Mouse (Mus musculus) c-Kit-positive CD71-negative TER-119-negative erythroid progenitor cells, embryonic 14.5 days (primary cell): ENCODE results near the gene Dag1.
"Not testable (repeated sequence)": the region's sequence is repeated elsewhere in the genome, so short reads cannot be mapped to it uniquely, and the experiment has no call there.

Source experiments
- DNase-seq: peaks from one replicate; pipeline ENCODE4 v3.0.0-alpha.2; 2013; ENCODE audit warnings: low read depth

Dag1 gene

DNA sequence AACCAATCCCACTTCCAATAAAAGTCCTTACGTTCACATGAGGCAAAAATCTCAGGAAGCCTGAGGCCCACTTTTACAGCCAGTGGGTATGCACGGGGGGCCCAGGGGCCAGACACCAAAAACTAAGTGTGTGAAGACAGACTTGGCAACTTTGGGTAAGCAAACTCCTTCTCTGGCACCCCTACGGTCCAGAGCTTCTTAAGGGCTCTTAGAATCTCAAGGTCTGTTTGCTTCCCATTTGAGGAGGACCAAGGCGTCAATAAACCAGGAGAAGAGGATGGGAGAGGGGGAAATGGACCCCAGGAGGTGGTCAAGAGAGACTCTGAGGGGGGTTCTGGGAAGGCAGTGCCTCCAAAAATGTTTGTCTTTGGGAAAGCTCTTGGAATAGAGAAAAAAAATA lies 9.7 kb upstream of the Dag1 start:
- DNase-seq = no peak

DNA sequence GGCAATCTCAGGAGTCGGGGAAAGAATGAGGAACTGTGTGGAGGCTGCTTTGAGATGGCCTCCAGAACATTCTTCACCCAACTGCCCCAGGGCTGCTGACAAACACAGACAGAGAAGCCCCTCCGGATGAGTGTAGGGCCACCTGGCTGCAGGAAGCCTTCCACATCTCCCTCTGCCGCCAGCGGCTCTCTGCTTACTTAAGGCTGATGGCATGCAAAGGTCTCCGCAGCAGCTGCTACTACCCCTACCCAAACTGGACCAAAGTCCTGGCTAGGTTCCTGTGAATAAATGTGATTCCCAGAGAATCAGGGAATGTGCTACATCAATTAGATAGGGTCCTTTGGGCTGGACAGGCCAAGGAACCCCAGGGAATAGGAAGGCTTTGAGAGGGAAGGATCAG lies 8.9 kb upstream of the Dag1 start:
- no peak for DNase-seq

DNA sequence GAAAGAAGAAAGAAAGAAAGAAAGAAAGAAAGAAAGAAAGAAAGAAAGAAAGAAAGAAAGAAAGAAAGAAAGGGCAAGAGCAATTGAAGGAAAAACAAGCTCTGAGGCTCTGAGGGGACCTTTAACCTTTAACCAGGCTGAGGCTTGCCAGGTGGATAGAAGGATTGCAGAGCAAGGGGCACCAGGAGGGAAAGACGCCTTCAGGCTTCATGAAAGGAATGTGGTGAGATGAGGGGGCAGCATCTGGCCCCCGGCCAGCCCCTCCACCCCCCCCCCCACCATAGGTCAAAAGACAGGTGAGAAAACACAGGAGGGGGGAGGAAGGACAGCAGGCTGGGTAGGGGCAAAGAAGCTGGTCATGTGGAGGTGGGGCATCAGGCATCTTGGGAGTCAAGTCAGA lies 8.2 kb upstream of the Dag1 start:
- no peak for DNase-seq

DNA sequence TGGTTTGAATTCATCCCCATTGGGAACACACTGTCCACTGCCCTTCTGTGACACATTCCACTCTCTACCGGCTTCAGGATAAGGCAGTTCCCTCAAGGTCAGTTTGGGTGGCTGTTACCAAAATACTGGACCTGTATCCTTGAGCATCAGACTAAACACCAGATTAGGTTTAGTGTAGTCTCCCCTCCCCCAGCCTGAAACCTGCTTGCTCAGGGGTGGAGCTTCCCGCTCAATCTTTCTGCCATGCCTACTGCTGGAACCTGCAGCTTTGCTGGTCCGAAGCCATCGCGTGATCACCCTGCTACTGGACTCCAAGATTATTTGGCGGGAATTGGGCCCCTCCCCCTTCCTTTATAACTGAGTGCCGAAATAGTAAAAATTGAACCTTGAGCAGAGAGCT lies 4.9 kb upstream of the Dag1 start:
- DNase-seq = not testable (repeated sequence)

DNA sequence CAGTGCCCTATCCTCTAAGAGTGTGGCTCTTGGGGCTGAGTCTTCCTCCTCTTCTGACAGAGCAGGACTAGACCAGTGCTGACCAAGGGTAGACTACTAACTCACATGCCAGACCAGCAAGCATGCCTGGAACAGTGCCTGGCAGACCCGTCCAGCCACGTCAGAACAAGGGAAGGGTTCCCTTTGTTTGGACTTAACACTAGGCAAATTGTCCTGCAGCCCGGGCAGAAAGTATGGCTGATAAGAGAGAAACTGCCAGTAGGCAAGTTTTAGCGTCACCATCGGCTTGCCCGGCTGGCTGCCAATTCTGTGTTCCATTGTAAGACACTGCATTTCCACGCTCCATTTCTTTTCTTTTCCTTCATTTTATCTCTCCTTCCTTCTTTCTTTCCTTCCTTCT lies 3.9 kb upstream of the Dag1 start:
- no peak for DNase-seq

DNA sequence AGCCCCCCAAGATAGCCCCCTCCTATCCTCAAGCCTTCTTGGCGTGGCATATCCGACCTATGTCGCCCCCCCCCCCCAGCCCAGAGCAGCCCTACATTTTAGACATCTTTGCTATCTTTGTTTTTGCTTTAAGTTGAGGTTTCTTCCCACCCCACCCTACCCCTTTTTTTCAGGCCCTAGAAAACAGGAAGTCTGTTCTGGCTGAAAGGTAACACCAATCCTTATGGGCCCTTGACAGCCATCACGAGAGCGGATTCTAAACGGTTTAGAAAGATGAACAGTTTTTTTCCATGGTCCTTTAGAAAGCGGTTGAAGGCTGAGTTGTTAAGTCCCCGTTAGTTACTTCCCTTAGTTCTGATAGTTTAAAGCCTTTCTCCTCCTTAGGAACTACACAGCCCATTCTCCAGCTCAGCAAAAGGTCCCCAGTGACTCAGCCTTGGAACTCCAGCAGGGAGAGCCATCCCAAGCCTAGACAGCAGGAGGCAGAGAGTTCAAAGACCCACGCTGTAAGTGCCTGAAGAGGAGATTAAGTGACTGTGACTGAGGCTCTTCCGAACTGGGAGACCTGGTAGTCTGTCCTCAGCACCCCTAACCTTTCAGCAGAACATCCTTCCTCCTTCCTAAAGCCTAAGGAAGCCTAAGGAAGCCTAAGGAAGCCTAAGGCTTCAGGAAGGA lies 2.6 kb upstream of the Dag1 start:
- no peak for DNase-seq

DNA sequence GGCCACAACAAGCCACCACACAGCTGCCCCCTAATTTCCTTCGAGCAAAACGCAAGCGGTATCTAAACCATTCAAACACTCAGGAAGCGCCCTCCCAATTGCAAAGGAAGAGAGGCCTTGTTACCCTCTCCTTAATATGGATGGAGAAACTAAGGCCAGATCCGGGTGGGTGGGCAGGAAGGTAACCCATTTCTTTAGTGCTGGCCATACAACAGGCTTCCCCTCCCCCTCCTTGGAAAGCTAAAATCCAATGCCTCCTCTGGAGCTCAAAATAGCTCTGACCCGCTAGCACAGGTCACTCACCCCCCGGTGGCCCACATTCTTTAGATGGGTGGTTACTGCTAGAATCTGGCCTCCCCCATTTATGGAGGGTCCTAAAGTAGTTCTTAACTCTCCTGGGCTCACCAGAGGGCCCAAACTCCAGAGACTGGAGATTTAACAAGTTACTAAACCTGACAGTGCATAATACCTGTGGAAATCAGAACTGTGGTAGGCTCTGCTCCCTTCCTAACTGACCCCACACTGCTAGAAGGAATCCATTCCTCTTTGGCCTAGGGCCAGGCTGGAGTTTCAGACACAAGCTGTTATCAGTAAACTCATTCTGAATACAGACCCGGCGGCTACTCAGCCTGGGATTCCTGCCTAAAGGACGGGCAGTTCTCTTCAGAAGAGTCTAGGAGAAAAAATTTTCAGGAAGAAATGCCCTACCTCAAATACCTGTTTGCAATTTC lies 598 bp upstream of the Dag1 start:
- DNase-seq = no peak

DNA sequence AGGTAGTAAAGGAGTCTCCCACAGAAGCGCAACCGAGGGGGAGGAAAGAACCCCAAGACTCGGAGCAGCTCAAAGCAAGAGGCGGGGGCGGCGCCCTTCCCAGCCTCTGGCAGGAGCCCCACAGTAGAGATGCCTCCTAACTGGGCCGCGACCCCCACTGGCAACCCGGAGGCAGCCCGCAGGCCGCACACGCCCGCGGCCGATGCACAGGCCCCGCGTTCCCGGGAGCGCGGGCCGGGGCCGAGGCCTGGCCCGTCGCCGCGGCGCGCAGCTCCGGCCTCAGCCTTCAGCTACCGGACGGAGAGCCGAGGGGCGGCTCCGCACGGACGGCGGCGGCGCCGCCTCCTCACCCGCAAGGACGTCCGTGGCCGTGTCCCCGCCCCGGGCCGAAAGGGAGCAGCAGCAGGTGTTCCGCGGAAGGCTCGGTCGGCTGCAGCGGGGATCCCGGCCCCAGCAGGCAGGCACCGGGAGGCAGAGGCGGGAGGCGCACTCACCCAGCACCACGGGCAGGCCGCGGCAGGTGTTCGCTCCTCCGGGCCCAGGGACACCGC lies 552 bp downstream of the Dag1 start:
- DNase-seq = no peak

DNA sequence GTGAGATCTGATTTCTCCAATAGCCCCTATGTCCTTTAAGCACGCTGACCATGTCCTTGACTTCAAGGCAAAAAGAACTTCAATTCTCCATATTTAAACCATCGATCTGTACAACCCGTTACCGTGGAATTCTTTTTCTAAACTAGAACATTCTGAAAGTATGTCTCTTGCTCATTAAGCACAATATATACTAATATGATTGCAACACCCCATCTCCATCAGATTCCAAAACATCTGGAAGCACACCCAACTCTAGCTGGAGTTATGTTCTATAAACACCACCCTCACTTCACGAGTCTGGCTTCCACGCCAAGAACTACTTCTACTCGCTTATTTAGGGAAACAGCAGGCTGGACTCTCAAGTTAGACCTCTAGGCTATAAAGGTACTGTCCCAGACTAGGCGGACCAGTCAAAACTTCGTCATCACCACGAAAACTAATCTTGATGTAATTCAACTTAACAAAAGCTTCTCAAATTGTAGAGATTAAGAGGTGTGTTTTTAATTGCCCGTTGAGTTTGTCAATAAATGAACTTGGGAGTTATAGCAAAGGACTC lies 1.2 kb downstream of the Dag1 start:
- DNase-seq = no peak

DNA sequence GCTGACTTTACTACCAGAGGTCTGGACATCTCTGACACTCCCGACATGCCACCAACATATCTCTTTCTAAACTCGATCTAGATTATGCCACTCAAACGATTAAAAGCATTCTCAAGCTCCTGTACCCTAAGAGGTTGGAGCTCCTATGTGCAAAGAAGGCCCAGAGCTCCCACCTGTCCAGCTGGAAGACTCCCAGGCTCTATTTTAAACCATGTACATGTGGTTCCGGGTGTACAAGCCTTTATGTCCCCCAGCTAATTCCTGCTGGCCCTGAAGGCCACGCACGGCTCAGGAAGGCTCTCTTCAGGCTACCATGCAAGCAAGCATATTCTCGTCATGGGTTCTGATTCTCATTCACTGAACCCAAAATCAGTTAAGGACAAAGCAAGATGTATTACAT lies 1.9 kb downstream of the Dag1 start:
- no peak for DNase-seq

DNA sequence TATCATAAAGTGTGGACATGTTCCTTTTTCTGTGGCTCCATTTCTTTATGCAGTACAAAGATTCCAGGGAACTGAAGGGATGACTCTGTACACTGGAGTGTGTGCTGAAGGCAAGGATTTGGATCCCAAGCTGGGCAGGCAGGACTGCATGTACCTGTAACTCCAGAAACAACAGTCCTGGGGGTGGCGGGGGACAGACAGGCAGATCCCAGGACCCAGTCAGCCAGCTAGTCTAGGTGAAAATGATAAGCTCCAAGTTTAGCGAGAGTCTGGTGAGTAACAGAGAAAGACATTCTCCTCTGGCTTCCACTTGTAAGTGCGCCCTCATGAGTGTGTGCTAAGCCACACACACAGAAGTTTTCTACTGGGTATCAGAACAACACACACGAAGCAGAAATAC lies 3.2 kb downstream of the Dag1 start:
- no peak for DNase-seq

DNA sequence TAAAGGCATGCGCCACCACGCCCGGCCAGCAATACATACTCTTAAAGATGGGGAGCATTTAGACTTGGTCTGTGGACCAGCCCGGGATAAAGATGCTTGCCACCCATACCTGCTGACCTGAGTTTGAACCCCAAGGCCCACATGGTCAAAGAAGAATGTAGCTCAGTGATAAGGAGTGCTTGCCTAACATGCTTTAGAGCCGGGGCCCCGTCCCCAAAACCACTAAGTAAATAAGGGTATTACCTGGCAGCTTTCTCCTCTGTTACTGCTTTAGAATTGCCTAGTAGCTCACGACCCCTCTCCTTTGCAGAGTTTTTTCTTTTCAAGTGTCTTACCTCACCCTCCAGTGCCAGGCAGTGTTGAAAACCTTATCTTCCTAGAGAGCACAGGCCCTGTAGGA lies 11.0 kb downstream of the Dag1 start:
- no peak for DNase-seq

DNA sequence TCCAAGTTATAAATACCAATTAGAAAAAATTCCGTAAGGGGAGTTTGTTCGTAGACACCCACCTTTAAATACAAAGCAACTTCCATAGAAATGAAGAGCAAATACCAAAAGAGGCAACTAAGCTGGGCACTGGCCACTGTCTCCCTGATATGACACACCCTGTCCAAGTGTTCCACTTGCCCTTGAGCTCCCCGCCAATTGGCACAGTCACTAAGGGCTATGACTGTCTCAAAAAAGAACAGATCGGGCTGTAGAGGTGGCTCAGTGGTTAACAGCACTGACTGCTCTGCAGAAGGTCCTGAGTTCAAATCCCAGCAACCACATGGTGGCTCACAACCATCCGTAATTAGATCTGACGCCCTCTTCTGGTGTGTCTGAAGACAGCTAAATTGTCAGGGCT lies 11.9 kb downstream of the Dag1 start:
- no peak for DNase-seq

DNA sequence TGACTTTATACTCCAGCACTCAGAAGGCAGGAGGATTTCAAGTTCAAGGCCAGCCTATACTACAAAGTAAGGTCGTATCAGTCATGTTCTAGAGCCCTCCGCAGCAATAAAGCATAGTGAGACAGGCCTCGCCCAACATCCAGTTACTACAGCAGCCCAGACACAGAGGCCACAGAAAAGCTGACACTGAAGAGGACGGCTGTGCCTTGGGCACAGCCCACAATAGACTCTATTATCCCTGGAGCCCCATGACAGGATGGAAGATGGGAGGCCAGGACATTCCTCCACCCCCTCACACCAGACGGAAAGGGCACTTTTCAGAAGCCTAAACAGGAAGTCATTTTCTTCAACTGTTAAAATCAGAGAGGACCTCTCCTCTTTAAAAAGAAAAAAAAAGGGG lies 14.8 kb downstream of the Dag1 start:
- no peak for DNase-seq

DNA sequence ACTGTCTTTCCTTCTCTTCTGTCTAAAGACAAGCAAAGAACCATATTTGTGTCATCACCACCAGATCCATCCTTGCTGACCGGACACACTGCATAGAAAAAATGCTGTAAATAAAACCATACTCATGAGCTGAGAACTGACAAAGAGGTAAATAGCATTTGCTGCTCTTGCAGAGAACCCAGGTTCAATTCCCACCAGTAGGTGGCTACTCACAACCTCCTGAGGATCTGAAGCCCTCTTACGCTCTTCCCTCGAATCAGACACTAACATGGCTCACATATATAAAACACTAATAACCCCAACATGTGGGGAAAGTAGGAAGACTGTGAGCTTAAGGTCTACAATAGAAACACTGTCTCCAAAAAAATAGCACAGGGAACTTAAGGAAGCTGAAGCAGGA lies 18.8 kb downstream of the Dag1 start:
- no peak for DNase-seq

DNA sequence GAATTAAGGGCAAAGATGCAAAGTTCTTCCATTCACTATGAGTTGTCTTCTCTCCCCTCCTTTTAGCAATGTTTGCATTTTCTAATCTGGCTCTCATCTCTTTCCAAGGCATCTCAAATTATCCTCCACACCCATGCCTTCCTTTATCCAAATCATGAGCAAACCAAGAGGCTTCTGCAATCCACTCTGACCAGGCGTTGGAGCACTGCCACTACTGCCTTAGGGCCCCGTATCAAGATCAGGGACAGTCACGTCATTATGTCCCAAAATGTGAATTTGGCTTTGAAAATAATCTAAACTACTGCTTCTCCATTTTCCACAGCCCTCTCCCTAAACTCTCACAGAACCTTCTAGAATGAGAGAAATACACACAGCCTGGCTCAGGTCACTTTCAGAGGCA lies 19.2 kb downstream of the Dag1 start:
- no peak for DNase-seq

DNA sequence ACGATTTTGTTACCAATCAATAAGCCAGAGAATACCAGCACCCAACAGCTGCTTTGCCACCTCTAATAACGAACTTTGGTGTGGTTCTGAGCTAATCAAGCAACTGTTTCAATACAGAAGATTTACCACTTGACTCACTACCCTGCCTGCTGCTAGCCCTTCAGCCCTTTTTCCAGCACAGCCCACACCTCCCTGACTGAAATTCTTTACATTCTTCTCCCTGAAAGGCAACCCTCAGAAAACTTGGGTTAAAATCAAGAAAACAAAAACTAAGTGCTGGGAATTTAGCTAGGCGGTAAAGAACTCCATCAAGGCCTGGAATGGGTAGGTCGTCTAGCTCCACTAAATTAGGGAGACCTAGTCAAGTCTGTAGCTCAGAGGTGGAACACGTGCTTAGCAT lies 23.8 kb downstream of the Dag1 start:
- no peak for DNase-seq

DNA sequence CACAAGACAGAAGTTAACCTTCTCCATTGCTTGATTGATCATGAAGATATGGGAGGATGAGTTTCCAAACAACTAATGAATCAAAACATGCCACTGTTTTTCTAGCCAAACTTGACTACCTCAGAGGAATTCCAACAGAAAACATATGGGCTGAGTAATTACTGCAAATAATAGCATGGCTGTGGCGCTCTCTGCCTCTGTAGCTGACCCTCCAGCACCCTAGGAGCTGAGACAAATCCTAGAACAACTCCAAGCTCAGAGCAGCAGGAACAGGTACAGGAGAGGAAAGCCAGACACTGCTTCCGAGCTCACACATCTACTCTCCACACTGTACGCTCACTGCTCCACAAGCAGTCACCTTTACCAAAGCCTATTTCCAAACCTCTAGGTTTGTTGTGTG lies 24.9 kb downstream of the Dag1 start:
- no peak for DNase-seq

DNA sequence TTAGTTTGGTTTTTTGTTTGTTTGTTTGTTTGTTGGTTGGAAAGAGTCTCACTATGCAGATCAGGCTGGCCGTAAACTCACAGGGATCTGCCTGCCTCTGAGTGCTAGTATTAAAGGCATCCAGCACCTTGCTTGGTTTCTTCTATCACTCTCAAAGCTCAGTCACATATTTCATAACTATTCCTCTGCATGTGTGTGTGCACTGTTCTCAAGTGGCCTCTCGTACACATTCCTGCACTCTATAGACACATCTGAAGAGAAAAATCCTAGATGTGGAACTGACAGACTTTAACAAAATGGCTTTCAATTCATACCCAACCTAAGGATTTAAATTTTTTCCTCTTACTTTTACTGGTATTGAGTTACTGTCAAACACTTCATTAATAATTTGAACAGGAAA lies 25.4 kb downstream of the Dag1 start:
- no peak for DNase-seq

DNA sequence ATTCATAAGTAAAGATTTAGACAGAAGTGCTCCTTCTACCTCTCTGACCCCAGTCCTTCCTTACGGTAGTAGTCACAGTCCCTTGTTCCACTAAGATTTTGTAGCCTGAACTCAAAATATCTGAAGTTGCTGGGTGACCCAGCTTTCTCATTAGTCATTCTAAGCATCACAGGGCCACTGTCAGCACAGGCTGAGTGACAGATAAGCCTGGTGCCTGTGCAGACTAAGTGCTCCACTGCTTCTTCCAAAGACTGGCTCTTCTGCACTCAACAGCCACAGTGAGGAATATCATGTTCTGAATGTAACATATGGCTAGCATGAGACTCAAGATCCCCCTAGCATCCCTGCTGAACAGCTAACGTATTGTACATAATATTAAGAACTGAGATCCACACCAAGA lies 29.1 kb downstream of the Dag1 start:
- no peak for DNase-seq

DNA sequence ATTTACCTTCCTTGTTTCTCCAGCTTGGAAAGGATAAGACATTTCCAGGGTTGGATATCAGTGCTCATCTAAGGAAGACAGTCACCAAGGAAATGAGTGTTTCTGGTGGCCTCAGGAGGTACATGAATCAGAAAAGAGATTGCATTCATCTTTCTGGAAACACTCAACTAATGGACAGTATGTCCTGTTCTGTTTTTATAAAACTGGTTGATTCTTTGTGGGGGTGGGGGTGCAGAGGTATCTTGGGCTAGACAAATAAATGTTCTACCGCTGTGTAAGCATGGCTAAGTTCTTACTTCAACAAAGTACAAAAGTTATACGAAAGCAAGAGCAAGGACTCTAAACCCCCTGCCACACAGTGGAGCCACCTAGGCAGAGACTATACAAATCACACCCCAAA lies 30.9 kb downstream of the Dag1 start:
- DNase-seq = no peak

DNA sequence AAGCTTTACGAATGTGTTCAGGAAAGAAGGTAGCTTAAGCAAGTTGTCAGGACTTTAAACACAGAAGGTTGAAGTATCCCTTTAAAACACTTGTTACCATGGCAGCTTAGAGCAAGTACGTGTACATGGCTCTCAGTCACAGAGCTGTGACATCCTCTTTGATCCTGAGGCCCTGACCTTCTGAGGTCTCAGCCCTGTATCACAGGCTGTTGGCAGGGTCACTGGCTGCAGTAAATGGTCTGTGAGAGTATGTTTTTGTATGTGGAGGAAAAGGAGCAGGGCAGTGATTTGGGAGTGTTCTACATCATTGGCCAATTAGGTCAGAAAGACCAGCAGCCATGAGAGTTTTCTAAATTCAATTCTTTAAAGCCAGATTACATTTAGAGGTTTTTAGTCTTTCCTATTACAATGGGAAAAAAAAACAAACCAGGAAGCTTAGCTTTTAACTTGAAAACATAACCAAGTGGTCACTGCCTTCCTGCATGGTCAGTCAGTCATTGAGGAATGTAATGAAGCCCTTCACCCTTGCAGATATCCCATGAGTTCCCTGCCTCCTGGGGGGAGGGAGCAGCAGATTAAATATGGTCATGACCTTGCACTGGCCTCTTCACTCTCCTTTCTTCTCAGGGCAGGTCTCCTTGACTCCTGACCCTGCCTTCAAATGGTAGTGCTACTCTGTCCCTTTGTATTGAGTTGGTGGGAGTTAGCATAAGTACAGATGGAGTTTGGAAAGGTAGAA lies 35.7 kb downstream of the Dag1 start:
- DNase-seq = no peak

DNA sequence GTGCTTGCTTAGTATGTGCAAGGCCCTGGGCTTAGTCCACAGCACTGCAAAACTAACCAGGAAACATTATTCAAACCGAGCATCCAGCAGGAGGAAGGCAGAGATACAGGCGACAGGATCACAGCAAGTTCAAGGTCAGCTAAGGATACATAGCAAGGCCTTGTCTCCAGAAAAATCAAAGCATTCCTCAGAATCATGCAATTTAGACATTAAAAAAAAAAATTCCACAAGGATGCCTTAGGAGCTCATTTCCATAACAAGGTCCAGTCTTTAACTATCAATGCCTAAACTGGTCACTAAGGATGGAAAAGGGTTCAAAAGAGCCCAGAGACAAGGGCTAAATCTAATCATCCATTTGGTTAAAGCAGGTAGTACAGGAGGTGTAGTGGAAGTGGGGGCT lies 38.6 kb downstream of the Dag1 start:
- DNase-seq = no peak
